Mouse (Mus musculus): ENCODE measurements around the gene Hyal2. TPM values are rescaled to one million over a fixed set of nuclear protein-coding genes. Genes with fewer than 3 reads are reported as not detected.
A peak's percentile ranks its signal among the peaks of the same experiment; 100 is the strongest.
"Not testable (repeated sequence)": the region's sequence is repeated elsewhere in the genome, so short reads cannot be mapped to it uniquely, and the experiment has no call there.

Hyal2 gene
- total RNA-seq, 2 experiments from 2014 or later: 14.4 to 27.5 TPM

- DNase-seq: peak; percentile 37
Observed at GRCm38 (mm10) chr9:107569270-107569669, 1.5 kb downstream of the Hyal2 start.

GRCm38 (mm10) chr9:107570016-107570415 lies 2.3 kb downstream of the Hyal2 start:
- DNase-seq: no peak

- DNase-seq: no peak
Observed at GRCm38 (mm10) chr9:107570845-107571244, 3.1 kb downstream of the Hyal2 start.

GRCm38 (mm10) chr9:107571534-107572326 lies 4.0 kb downstream of the Hyal2 start:
- no peak for DNase-seq

- DNase-seq: no peak
Observed at GRCm38 (mm10) chr9:107572327-107572662, 4.5 kb downstream of the Hyal2 start.

- not testable (repeated sequence) for DNase-seq
Observed at GRCm38 (mm10) chr9:107573774-107574173, 6.0 kb downstream of the Hyal2 start.

- DNase-seq: no peak
Observed at GRCm38 (mm10) chr9:107575579-107576356, 8.0 kb downstream of the Hyal2 start.

- DNase-seq: peak; percentile 86
Observed at GRCm38 (mm10) chr9:107576357-107577107, 8.8 kb downstream of the Hyal2 start, which contains the start of gene Hyal1. Hyal1 (plus strand) TSS chr9:107576927.

- no peak for DNase-seq
Observed at GRCm38 (mm10) chr9:107577871-107578270, 10.1 kb downstream of the Hyal2 start.

GRCm38 (mm10) chr9:107578587-107578986 lies 10.8 kb downstream of the Hyal2 start, which contains the start of gene Naa80:
Naa80 (plus strand) TSS chr9:107578887.
- DNase-seq: no peak

- DNase-seq: no peak
Observed at GRCm38 (mm10) chr9:107579023-107579900, 11.5 kb downstream of the Hyal2 start.

- peak; percentile 83 for DNase-seq
Observed at GRCm38 (mm10) chr9:107580501-107581317, 13.0 kb downstream of the Hyal2 start, which contains the start of gene Hyal3. Hyal3 (plus strand) TSS chr9:107580818.

GRCm38 (mm10) chr9:107581584-107581983 lies 13.8 kb downstream of the Hyal2 start:
- no peak for DNase-seq

- no peak for DNase-seq
Observed at GRCm38 (mm10) chr9:107582509-107583062, 14.8 kb downstream of the Hyal2 start.

- DNase-seq: no peak
Observed at GRCm38 (mm10) chr9:107583174-107583573, 15.4 kb downstream of the Hyal2 start.

- no peak for DNase-seq
Observed at GRCm38 (mm10) chr9:107586504-107586903, 18.8 kb downstream of the Hyal2 start.

GRCm38 (mm10) chr9:107586974-107587832 lies 19.5 kb downstream of the Hyal2 start, which contains the start of gene Ifrd2:
Ifrd2 (plus strand) TSS chr9:107587642.
- DNase-seq: peak; percentile 91

- peak; percentile 53 for DNase-seq
Observed at GRCm38 (mm10) chr9:107587833-107588639, 20.3 kb downstream of the Hyal2 start.
